Mouse (Mus musculus) bone marrow macrophage, adult 2 months (primary cell): ENCODE data around the gene Csnk1e.

Experiments used
- CTCF ChIP-seq: IDR thresholded peaks from 2 replicates; pipeline ENCODE4 v1.5.1; 2012; ENCODE audit warnings: low read depth, mild to moderate bottlenecking, low read length, moderate library complexity
- POLR2A ChIP-seq: IDR thresholded peaks from 2 replicates; pipeline ENCODE4 v1.6.1; 2012; ENCODE audit warnings: mild to moderate bottlenecking, low read depth, low read length, borderline replicate concordance

DNA sequence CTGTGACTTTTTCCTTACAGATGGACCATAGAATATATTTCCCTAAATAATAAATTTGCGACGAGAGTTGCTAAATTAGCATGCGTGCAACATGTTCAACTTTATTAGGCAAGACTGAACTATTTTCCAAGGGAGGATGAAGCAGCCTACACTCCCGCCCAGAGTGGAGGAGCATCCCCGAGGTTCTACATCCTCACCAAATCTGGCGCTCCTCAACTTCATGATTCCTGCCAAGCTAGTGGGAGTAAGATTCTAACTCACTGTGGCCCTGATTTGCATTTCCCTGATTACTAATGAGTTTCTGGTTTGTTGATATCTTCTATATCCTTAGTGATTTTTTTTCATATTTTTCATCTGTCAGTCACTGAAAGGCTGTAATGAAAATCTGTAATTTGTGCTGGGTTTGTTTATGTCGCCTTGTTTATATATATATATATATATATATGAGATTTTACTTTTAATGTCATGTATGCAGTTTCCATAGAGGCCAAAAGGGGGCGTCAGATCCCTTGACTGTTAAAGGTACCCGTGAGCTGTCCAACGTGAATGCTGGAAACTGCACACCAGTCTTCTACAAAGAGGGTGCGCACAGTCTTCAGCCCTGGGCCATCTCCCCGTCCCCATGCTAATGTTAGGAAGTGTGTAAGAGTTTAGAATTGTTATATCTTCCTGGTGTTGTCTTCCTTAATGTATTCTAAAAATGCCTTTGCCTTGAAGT, 18.4 kb upstream of the Csnk1e start:
- TF ChIP-seq CTCF (no peak), POLR2A (no peak)
